Mouse (Mus musculus): ENCODE measurements around the gene Gm9195.

- TF ChIP-seq CTCF (IDR thresholded peaks at IDR 0.05; ENCODE audit: control insufficient read depth, insufficient read depth, insufficient read length), result no peak
- no peak for TF ChIP-seq USF1 (IDR thresholded peaks at IDR 0.05; ENCODE audit: low read depth)
- TF ChIP-seq MYOG (IDR thresholded peaks at IDR 0.05; ENCODE audit: control insufficient read depth, extremely low read depth, insufficient read length), result no peak
- TF ChIP-seq CEBPB (IDR thresholded peaks at IDR 0.05; ENCODE audit: low read depth), result no peak
- TF ChIP-seq MYOD1 (IDR thresholded peaks at IDR 0.05; ENCODE audit: control insufficient read depth, insufficient read length, low read depth), result no peak
- no peak for TF ChIP-seq MAX (IDR thresholded peaks at IDR 0.05)
- TF ChIP-seq FOSL1 (IDR thresholded peaks at IDR 0.05; ENCODE audit: insufficient read depth, low read length, poor library complexity, severe bottlenecking), result no peak
Observed at GRCm38 (mm10) chr14:72519561-72519960, 27.9 kb upstream of the Gm9195 start.

All from C2C12 (cell line).